Mouse (Mus musculus) limb, embryonic 13.5 days (tissue): Measurements from ENCODE around the gene Kazn. TPM values are rescaled to one million over a fixed set of nuclear protein-coding genes. Genes with fewer than 3 reads are reported as not detected.

Source experiments
- ATAC-seq: fragments of 200-750 bp; cut with Nextera tagmentation; 2 replicates; pipeline ENCODE4 v1.8.0; 2017; ENCODE audit warnings: low read depth, moderate number of reproducible peaks, moderate TSS enrichment; ENCODE audit not compliant: low FRiP score
- H3K27ac ChIP-seq: fragments of 300-500 bp; sonication (generic); 2 replicates; pipeline ENCODE4 v1.5.1; 2015; ENCODE audit warnings: inconsistent platforms, mild to moderate bottlenecking, moderate library complexity
- H3K27me3 ChIP-seq: fragments of 300-500 bp; sonication (generic); 2 replicates; pipeline ENCODE4 v1.6.1; 2015; ENCODE audit warnings: mild to moderate bottlenecking, inconsistent platforms
- H3K36me3 ChIP-seq: fragments of 300-500 bp; sonication (generic); 2 replicates; pipeline ENCODE4 v1.6.1; 2015; ENCODE audit warnings: inconsistent platforms, mild to moderate bottlenecking, moderate library complexity
- H3K4me1 ChIP-seq: fragments of 300-500 bp; sonication (generic); 2 replicates; pipeline ENCODE4 v1.6.1; 2015; ENCODE audit warnings: inconsistent platforms
- H3K4me2 ChIP-seq: fragments of 300-500 bp; sonication (generic); replicated peaks from 2 replicates; pipeline ENCODE4 v1.6.1; 2015; ENCODE audit warnings: inconsistent platforms, mild to moderate bottlenecking, moderate library complexity
- H3K4me3 ChIP-seq: fragments of 300-500 bp; sonication (generic); 2 replicates; pipeline ENCODE4 v1.5.1; 2015; ENCODE audit warnings: moderate library complexity, mild to moderate bottlenecking, inconsistent platforms
- H3K9ac ChIP-seq: fragments of 300-500 bp; sonication (generic); 2 replicates; pipeline ENCODE4 v1.6.1; 2015; ENCODE audit warnings: mild to moderate bottlenecking, inconsistent platforms
- H3K9me3 ChIP-seq: fragments of 300-500 bp; sonication (generic); 2 replicates; pipeline ENCODE4 v1.6.1; 2016; ENCODE audit warnings: inconsistent platforms
- WGBS: fragments of 180-500 bp; shearing (Covaris S2); methylation state at CpG from one replicate; pipeline ENCODE4 v1.1.7; 2015; 5-methylcytosine and 5-hydroxymethylcytosine counted together
- polyA plus RNA-seq: library from polyadenylated mRNA; unstranded; fragments of >200 nt; fragmentation: Nextera tagmentation; extraction: Ambion mirVana; gene quantifications from 2 replicates; pipeline ENCODE4 v1.2.1, GENCODE M21; 2015

Kazn gene
- polyA plus RNA-seq, 1 experiment from 2014 or later, result 14.4 TPM

DNA sequence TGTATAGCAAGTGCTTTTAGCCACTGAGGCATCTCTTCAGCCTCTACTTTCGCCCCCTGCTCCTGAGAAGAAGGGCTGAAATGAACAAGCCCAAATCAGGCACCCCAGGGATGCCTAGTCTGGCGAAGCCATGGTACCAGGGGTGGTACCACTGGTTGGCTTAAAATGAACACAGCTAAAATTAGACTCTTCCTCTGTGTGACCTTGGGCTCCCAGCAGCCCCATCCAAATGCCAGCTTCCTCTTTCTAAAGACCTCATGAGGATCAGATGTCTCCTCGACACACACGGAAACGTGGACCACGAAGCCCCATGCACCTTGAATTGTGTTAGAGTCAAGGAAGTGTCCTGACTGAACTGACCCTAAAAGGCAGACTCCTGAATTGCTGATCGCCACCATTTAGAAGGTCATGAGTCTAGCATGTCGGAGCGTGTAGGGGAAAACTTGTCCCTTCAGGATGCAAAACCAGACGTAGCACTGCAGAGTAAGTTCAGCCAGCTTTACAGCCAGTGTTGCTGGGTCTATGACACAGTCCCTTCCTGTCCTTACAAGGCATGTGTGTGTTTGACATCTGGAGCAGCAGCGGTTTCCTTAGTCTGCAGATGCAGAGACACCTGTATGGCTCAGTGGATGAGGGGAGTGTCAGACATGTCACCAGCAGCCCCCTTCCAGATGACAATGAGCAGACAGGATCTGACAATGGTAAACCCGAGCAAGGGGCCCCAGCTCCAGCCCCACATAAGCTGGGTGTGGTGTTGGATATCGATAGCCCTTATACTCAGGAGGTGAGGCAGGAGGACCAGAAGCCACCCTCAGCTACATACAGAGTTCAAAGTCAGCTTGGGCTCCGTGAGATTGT, 159.3 kb downstream of the Kazn start:
- 0 out of 2 replicates have a peak, but pooled peaks cover 5% of the 10 kb centered on the region for H3K27me3 ChIP-seq
- no peak for ATAC-seq
- 70% methylated on average over 14 of the region's 14 CpGs for WGBS

DNA sequence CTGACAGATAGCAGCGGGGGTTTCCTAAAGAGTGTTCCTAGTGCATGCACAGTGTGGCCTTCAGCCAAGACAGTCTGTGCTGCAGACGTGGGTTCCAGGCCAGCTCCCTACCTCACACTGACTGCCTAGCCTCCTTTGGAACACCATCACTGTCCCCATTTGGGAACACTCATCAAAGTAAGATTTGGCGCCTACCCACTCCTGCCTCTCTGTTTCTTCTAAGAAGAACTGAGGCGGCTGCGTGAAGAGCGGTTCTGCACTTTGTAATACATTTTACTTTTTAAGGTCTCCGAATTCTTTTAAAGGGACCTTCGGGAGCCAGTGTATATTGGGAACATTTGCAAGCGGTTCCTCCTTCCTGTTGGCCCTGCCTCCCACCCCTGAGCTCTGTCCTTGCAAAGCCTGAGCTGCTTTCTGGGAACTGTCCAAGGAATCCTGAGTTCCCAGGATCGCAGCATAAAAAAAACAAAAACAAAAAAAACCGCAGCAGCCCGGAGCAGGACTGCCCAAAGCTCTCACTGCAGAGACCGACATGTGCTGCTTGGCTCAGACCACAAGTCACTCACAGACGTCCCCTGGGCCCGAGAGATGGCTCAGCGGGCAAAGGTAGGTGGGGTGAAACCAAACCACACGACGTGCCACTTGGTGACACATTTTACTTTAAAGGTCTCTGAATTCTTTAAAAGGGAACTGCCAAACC, 161.5 kb downstream of the Kazn start:
- no peak overlapping the region for H3K4me3 ChIP-seq
- H3K36me3 ChIP-seq, result no peaks in the 10 kb centered on the region
- H3K27me3 ChIP-seq, result 0 out of 2 replicates have a peak, but pooled peaks cover 5% of the 10 kb centered on the region
- ATAC-seq, result 0 out of 2 replicates have a peak, but pooled peaks have one; percentile 9
- H3K9ac ChIP-seq, result no peak overlapping the region
- H3K27ac ChIP-seq, result no peak overlapping the region
- peaks cover 73% of the 10 kb centered on the region for H3K4me1 ChIP-seq
- WGBS, result 32% methylated on average over 18 of the region's 18 CpGs
- peak overlapping the region; percentile 42 for H3K4me2 ChIP-seq
- H3K9me3 ChIP-seq, result no peaks in the 10 kb centered on the region

More for the DNA sequence above, 159.3 kb downstream of the Kazn start:
- H3K9me3 ChIP-seq, result no peaks in the 10 kb centered on the region
- no peak overlapping the region for H3K9ac ChIP-seq
- H3K36me3 ChIP-seq, result no peaks in the 10 kb centered on the region
- peak overlapping the region; percentile 38; the same call in 1 of the 2 replicates for H3K4me2 ChIP-seq
- peaks cover 69% of the 10 kb centered on the region for H3K4me1 ChIP-seq
- H3K27ac ChIP-seq, result no peak overlapping the region
- no peak overlapping the region for H3K4me3 ChIP-seq

DNA sequence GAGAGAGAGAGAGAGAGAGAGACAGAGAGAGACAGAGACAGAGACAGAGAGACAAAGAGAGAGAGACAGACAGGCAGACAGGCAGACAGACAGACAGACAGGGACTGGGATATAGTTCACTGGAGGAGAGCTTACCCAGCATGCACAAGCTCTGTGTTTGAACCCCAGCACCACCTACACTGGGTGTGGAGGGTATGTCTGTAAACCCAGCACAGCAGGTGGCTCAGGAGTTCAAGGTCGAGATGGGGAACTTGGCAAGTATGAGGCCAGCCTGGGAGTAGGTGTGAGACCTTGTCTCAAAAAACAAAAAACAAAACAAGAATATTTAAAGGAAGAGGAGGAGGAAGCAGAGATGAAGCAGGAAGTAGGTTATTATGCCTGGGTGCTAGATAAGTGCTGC, 162.3 kb downstream of the Kazn start:
- H3K36me3 ChIP-seq, result no peaks in the 10 kb centered on the region
- no peak overlapping the region for H3K4me2 ChIP-seq
- H3K9me3 ChIP-seq, result no peaks in the 10 kb centered on the region
- no peak overlapping the region for H3K4me3 ChIP-seq
- H3K27me3 ChIP-seq, result 0 out of 2 replicates have a peak, but pooled peaks cover 3% of the 10 kb centered on the region
- H3K9ac ChIP-seq, result no peak overlapping the region
- peaks cover 73% of the 10 kb centered on the region for H3K4me1 ChIP-seq
- WGBS, result 45% methylated on average over 1 of the region's 1 CpGs
- ATAC-seq, result no peak
- no peak overlapping the region for H3K27ac ChIP-seq

DNA sequence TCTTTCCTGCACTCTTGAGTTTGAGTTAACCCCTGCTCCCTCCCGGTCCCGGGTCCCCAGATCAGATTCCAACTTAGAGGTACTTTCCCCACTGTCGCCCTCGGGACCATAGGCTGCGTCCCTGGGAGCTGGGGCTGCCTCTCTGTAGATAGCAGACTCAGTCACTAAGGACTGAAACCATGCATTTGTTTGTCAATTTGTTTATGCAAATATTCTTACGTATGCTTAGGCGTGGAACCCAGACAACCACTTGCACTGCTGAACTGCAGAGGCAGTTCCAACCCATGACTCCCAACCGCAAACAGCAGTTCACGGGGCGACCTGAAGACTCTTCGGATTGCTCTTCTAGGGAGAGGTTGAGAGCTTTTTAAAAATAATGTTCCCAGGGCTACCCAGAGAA, 163.3 kb downstream of the Kazn start:
- Histone ChIP-seq H3K36me3 (no peaks in the 10 kb centered on the region), H3K4me1 (peaks cover 73% of the 10 kb centered on the region), H3K9ac (no peak overlapping the region), H3K9me3 (no peaks in the 10 kb centered on the region), H3K27ac (no peak overlapping the region), H3K27me3 (no peaks in the 10 kb centered on the region), H3K4me3 (no peak overlapping the region), H3K4me2 (no peak overlapping the region)
- no peak for ATAC-seq
- 88% methylated on average over 11 of the region's 11 CpGs for WGBS

DNA sequence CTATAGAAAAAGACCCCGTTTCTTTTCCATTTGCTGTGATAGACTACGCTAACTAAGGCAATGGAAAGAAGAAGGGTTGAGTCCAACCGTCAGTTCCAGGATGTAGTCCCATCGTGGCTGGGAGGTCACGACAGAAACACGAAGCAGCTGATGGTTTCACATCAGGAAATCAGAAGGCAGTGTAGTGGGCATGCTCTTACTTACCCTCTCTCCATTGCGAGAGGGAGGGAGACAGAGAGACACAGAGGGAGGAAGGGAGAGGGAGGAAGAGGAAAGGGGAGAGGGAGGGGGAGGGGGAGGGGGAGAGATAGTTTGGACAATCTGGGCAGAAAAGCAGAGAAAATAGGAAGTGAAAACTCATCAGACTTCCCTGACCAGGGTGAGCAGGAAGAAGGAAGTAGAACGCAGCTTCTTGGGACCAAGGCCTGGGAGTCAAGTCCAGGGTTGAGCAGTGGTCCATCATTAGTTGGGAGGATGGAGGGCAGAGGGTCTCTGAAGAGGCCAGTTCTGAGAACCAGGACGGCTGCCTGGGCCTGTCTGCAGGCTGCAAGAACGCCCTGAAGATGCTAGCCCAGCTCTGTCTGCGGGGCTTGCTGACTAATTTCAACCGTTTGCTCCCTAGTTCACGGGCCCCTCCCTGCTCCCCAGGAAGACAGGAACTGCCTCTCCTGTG, 165.0 kb downstream of the Kazn start:
- no peak for ATAC-seq
- no peak overlapping the region for H3K27ac ChIP-seq

DNA sequence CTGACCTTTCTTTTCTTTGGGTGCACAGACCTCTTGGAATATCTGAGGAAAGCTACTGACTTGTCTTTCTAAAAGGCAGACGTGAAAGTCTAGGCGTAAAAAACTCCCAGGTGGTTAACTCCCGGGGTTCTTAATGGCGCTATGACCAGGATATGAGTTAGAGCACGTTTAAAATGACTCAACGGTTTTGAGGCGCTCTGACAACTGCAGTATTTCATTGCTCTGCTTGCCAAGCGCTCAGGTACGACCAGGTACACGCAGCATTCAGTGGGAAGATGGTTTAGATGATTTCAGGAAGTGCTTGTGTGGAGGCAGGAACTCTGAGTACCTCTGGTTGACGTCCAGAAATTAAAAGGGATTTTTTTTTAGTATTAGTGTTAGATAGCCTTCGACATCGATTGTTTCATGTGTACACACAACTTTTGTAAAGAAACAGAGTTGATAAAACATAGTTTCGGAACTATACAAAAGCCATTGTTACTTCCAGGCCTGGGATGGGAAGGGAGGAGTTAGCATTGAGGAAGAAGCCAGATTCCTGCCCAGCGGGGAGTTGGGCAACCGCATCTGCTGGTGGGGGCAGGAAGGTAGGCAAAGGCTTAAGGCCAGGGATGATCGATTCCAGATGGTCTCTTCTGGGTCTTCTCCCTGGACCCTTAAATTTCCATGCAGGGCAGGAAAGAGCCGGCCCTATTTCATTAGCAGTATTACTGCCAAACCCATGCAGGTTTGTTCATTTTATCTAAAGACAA, 167.8 kb downstream of the Kazn start:
- Histone ChIP-seq H3K27ac (peak overlapping the region; percentile 40; the same call in 1 of the 2 replicates), H3K9ac (no peak overlapping the region), H3K4me2 (peak overlapping the region; percentile 30), H3K9me3 (no peaks in the 10 kb centered on the region), H3K36me3 (no peaks in the 10 kb centered on the region), H3K27me3 (no peaks in the 10 kb centered on the region; the same call in 1 of the 2 replicates), H3K4me3 (no peak overlapping the region), H3K4me1 (peaks cover 70% of the 10 kb centered on the region)
- ATAC-seq, result 0 out of 2 replicates have a peak, but pooled peaks have one; percentile 32
- 8% methylated on average over 18 of the region's 18 CpGs for WGBS

More for the DNA sequence above, 165.0 kb downstream of the Kazn start:
- Histone ChIP-seq H3K4me3 (no peak overlapping the region), H3K27me3 (no peaks in the 10 kb centered on the region), H3K4me1 (peaks cover 67% of the 10 kb centered on the region), H3K36me3 (no peaks in the 10 kb centered on the region), H3K9me3 (no peaks in the 10 kb centered on the region), H3K9ac (no peak overlapping the region), H3K4me2 (no peak overlapping the region)
- 60% methylated on average over 13 of the region's 13 CpGs for WGBS

DNA sequence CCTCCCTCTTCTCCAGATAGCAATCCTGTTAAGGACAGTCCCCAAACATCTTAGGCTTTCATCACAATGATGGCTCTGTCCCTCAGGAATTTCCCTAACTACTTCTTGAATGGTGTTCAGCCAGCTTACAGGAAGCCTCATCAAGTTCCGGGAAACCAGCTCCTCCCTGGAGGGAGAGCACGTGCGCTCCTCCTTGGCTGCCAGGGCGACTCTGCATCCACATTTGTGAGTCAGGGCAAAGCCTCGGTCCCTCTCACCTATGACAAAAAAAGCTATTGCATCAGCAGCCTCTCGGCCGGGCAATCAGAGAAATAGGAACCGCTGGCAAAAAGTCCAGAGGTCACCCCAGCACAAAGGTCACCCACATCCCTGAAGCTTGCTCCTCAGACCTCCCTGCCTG, 168.4 kb downstream of the Kazn start:
- peak overlapping the region; percentile 30; the same call in 1 of the 2 replicates for H3K4me2 ChIP-seq
- no peak overlapping the region for H3K9ac ChIP-seq
- peak overlapping the region; percentile 40; the same call in 1 of the 2 replicates for H3K27ac ChIP-seq
- H3K4me3 ChIP-seq, result no peak overlapping the region
- 11% methylated on average over 8 of the region's 8 CpGs for WGBS
- H3K4me1 ChIP-seq, result peaks cover 75% of the 10 kb centered on the region
- H3K9me3 ChIP-seq, result no peaks in the 10 kb centered on the region
- no peaks in the 10 kb centered on the region for H3K36me3 ChIP-seq
- H3K27me3 ChIP-seq, result no peaks in the 10 kb centered on the region; the same call in 1 of the 2 replicates
- ATAC-seq, result no peak

DNA sequence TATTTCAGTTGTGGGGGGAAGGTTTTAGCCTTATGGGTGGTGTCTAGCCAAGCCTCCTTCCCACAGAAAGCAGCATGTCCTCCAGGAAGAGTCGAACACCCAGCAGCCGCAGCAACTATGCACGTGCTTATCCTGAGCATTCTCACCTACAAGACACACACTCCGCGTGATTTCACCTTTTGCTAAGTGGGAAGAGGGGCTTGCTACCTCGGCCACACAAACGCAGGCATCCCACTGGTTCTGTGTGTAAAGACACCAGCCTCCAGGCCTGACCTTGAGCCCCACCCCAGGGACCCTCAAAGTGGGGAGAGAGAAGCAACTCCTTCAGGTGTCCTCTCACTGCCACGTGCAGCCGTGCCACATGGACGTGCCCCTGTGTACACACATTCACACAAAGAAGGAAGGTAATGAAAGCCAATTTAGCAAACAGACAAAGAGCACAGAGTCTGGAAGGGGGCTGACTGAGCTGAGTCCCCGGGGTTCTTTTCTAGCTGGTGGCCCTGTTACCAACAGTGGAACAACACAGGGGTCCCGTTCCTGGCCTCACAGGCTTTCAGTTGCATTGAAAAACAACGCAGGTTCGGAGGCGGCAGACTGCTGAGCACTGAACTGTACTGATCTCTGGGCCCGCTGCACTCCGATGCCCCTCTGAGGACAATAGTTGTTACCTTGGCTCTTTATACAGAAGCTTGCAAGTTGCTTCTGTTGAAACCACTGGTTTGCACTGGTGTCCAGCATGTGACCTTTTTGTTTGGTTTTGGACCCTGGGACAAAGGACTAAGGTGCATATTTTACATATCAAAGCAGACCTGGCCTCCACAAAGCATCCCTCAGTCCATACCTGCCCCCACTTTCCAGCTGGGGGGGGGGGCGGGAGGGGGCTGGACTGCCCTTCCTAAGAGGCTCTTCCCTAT, 170.0 kb downstream of the Kazn start:
- H3K4me2 ChIP-seq, result no peak overlapping the region
- H3K4me3 ChIP-seq, result no peak overlapping the region
- no peaks in the 10 kb centered on the region for H3K9me3 ChIP-seq
- no peak overlapping the region for H3K9ac ChIP-seq
- peaks cover 70% of the 10 kb centered on the region for H3K4me1 ChIP-seq
- H3K27ac ChIP-seq, result no peak overlapping the region
- no peaks in the 10 kb centered on the region for H3K36me3 ChIP-seq
- no peak for ATAC-seq
- no peaks in the 10 kb centered on the region; the same call in 1 of the 2 replicates for H3K27me3 ChIP-seq
- 50% methylated on average over 18 of the region's 18 CpGs for WGBS

DNA sequence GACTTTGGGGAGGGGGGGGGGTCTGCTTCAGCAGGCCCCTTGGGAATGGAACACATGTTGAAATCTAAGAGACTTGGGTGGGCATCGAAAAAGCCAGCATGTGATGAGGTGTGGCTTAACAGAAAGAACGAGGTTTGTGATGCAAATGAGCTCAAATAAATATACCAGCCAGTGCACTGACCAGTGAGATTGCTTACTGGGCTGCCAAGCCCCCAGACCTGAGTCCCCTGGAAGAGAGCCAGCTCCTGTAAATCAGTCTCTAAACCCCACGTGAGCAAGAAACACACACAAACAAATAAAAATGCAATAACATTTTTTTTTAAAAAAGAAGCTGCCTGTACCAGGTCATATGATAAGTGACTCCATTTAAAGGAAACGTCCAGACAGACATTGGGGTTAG, 172.6 kb downstream of the Kazn start:
- Histone ChIP-seq H3K27ac (no peak overlapping the region), H3K27me3 (no peaks in the 10 kb centered on the region; the same call in 1 of the 2 replicates), H3K4me2 (no peak overlapping the region), H3K36me3 (no peaks in the 10 kb centered on the region), H3K9ac (no peak overlapping the region), H3K9me3 (no peaks in the 10 kb centered on the region), H3K4me3 (no peak overlapping the region), H3K4me1 (peaks cover 60% of the 10 kb centered on the region)
- no peak for ATAC-seq
- 26% methylated on average over 4 of the region's 4 CpGs for WGBS

DNA sequence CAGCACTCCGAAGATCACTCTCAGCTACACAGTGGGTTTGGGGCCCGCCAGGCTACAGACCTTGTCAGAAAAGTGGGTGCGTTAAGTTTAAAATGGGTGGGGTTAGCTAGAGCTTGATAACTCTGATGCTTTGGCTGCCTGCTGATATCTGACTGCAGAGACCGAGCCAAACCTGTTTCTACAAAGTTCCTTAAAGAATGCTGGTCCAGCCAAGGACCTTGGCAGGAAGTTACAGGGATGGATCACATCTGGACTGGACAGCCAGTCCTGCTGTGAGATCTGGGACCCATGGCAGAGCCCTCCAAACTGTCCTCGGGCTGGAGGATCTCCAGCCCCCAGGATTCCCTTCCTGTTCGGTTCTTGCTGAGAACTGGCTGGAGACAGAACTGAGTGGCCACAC, 173.4 kb downstream of the Kazn start:
- H3K4me1 ChIP-seq, result peaks cover 60% of the 10 kb centered on the region

More for the DNA sequence above, 173.4 kb downstream of the Kazn start:
- H3K27me3 ChIP-seq, result no peaks in the 10 kb centered on the region; the same call in 1 of the 2 replicates
- H3K9me3 ChIP-seq, result no peaks in the 10 kb centered on the region
- H3K9ac ChIP-seq, result no peak overlapping the region
- H3K27ac ChIP-seq, result no peak overlapping the region
- 59% methylated on average over 6 of the region's 6 CpGs for WGBS
- H3K36me3 ChIP-seq, result no peaks in the 10 kb centered on the region
- H3K4me3 ChIP-seq, result no peak overlapping the region
- no peak for ATAC-seq
- H3K4me2 ChIP-seq, result no peak overlapping the region
